Mouse (Mus musculus) embryonic facial prominence, embryonic 11.5 days (tissue): Measurements from ENCODE around the gene Exoc2. TPM values are rescaled to one million over a fixed set of nuclear protein-coding genes. Genes with fewer than 3 reads are reported as not detected.

ENCODE experiments used
- ATAC-seq: fragments of 200-750 bp; cut with Nextera tagmentation; replicated peaks from 2 replicates; pipeline ENCODE4 v1.8.0; 2017; ENCODE audit warnings: low read depth; ENCODE audit not compliant: insufficient number of reproducible peaks, low FRiP score, low TSS enrichment
- DNase-seq: peaks from one replicate; pipeline ENCODE4 v3.0.0-alpha.2; 2015; ENCODE audit warnings: low spot score
- H3K27ac ChIP-seq: fragments of 300-500 bp; sonication (generic); replicated peaks from 2 replicates; pipeline ENCODE4 v1.5.1; 2014; ENCODE audit warnings: mild to moderate bottlenecking, low read depth, low read length, control low read depth
- H3K27me3 ChIP-seq: fragments of 300-500 bp; sonication (generic); 2 replicates; pipeline ENCODE4 v1.6.1; 2014; ENCODE audit warnings: mild to moderate bottlenecking, low read length, moderate library complexity, mixed read lengths; ENCODE audit not compliant: control insufficient read depth, insufficient read depth
- H3K36me3 ChIP-seq: fragments of 300-500 bp; sonication (generic); replicated peaks from 2 replicates; pipeline ENCODE4 v1.6.1; 2014; ENCODE audit warnings: low read depth, mild to moderate bottlenecking, low read length, moderate library complexity, mixed read lengths; ENCODE audit not compliant: control insufficient read depth, insufficient read depth
- H3K4me1 ChIP-seq: fragments of 300-500 bp; sonication (generic); 2 replicates; pipeline ENCODE4 v1.6.1; 2014; ENCODE audit warnings: low read length, mixed read lengths; ENCODE audit not compliant: control insufficient read depth, insufficient read depth
- H3K4me2 ChIP-seq: fragments of 300-500 bp; sonication (generic); 2 replicates; pipeline ENCODE4 v1.6.1; 2014; ENCODE audit warnings: low read depth, mild to moderate bottlenecking, control low read depth, low read length, moderate library complexity
- H3K4me3 ChIP-seq: fragments of 300-500 bp; sonication (generic); 2 replicates; pipeline ENCODE4 v1.5.1; 2014; ENCODE audit warnings: low read depth, low read length, control low read depth
- H3K9ac ChIP-seq: fragments of 300-500 bp; sonication (generic); replicated peaks from 2 replicates; pipeline ENCODE4 v1.6.1; 2014; ENCODE audit warnings: mild to moderate bottlenecking, control low read depth, low read length
- H3K9me3 ChIP-seq: fragments of 300-500 bp; sonication (generic); replicated peaks from 2 replicates; pipeline ENCODE4 v1.6.1; 2016; ENCODE audit warnings: mild to moderate bottlenecking, low read length, inconsistent platforms, mixed read lengths; ENCODE audit not compliant: control insufficient read depth
- WGBS: fragments of 180-500 bp; shearing (Covaris S2); extraction: QIAGEN DNeasy Blood & Tissue Kit; methylation state at CpG from one replicate; pipeline ENCODE4 v1.1.7; 2014; 5-methylcytosine and 5-hydroxymethylcytosine counted together
- polyA plus RNA-seq: library from polyadenylated mRNA; unstranded; fragments of >200 nt; fragmentation: Nextera tagmentation; extraction: Ambion mirVana; gene quantifications from 2 replicates; pipeline ENCODE4 v1.2.1, GENCODE M21; 2014

Exoc2 gene
- polyA plus RNA-seq, 1 experiment from 2014 or later, result 43.8 TPM

DNA sequence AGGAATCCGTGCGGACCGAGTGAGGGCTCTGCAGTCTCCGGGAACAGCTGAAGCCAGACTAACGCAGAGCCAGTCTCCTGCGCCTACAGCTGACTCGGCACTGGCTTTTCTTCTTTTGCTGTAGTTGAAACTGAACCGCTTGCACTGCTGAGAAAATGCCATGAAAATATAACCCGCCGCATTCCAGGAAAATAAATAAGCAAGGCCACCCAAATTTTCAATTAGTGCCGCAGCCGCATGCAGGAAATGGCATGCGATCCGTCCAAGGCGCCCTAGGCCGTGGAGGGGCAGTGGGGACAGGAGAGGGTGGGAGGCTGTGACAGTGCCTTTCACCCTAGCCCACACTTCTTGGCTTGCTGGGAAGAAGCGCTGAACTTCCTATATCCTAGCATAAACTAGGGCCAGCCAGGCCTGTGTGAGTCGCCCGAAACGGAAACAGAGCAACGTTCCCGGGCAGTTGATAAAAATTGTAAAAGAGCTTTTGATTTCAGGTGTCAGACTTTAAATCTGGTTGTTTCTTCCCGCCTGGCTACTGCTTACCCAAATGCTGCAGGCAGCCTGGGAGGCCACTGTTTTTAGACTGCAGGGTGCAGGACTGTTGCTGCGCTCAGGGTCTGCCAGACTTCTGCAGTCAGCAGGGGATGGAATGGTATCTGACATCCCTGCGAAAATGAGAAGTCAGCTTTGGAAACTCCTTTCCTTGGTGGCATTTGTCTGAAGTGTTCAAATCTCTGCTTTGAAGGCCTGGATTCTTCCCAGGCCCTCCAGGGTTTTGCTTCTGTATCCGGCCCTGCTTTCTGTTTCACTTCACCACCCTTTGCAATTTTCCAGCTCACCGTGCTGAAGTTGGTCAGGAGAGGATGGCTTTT is 11.9 kb upstream of the Exoc2 start:
- Histone ChIP-seq H3K4me3 (peak overlapping the region; percentile 25), H3K4me1 (peaks cover 2% of the 10 kb centered on the region; the same call in 1 of the 2 replicates), H3K27ac (peak overlapping the region; percentile 56), H3K27me3 (no peaks in the 10 kb centered on the region), H3K9ac (peak overlapping the region; percentile 37), H3K9me3 (no peaks in the 10 kb centered on the region), H3K36me3 (no peaks in the 10 kb centered on the region), H3K4me2 (peak overlapping the region; percentile 45)
- ATAC-seq (no peak), DNase-seq (peak; percentile 64)
- 9% methylated on average over 27 of the region's 27 CpGs for WGBS

DNA sequence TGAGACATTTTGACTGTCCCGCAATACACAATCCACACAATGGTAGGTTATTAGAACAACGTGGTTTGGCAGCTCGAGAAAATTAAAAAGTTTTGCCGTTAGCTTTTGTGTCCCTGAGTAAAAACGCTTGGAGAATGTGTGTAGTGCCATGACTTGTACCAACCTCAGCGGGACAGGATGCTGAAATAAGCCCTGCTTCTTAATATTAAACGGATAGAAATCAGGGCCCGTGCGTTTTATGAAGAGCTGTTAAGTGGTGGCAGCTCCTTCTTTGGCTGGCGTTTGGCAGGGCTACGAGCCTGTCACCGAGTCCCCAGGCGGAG is 11.3 kb upstream of the Exoc2 start:
- DNase-seq (no peak), ATAC-seq (no peak)
- no peaks in the 10 kb centered on the region for H3K9me3 ChIP-seq
- H3K27ac ChIP-seq, result peak overlapping the region; percentile 56
- H3K27me3 ChIP-seq, result no peaks in the 10 kb centered on the region
- no peaks in the 10 kb centered on the region for H3K36me3 ChIP-seq
- peak overlapping the region; percentile 37 for H3K9ac ChIP-seq
- H3K4me2 ChIP-seq, result peak overlapping the region; percentile 45
- 16% methylated on average over 13 of the region's 13 CpGs for WGBS
- peak overlapping the region; percentile 25 for H3K4me3 ChIP-seq
- peaks cover 2% of the 10 kb centered on the region; the same call in 1 of the 2 replicates for H3K4me1 ChIP-seq

GRCm38 (mm10) chr13:30981666-30982065 is 7.8 kb upstream of the Exoc2 start:
- Histone ChIP-seq H3K36me3 (no peaks in the 10 kb centered on the region), H3K27me3 (no peaks in the 10 kb centered on the region), H3K27ac (no peak overlapping the region), H3K9me3 (no peaks in the 10 kb centered on the region), H3K4me1 (peaks cover 2% of the 10 kb centered on the region; the same call in 1 of the 2 replicates), H3K9ac (no peak overlapping the region), H3K4me2 (no peak overlapping the region), H3K4me3 (no peak overlapping the region)
- ATAC-seq (no peak), DNase-seq (no peak)
- WGBS, result 72% methylated on average over 1 of the region's 1 CpGs

- Histone ChIP-seq H3K4me1 (no peaks in the 10 kb centered on the region), H3K27me3 (no peaks in the 10 kb centered on the region), H3K9ac (no peak overlapping the region), H3K36me3 (no peaks in the 10 kb centered on the region), H3K4me2 (no peak overlapping the region), H3K27ac (no peak overlapping the region), H3K4me3 (no peak overlapping the region), H3K9me3 (no peaks in the 10 kb centered on the region)
- WGBS, result 71% methylated on average over 4 of the region's 4 CpGs
- DNase-seq (no peak), ATAC-seq (no peak)
Observed at GRCm38 (mm10) chr13:30978224-30978623, 4.3 kb upstream of the Exoc2 start.

- H3K4me1 ChIP-seq, result no peaks in the 10 kb centered on the region
- H3K27me3 ChIP-seq, result no peaks in the 10 kb centered on the region
- no peaks in the 10 kb centered on the region for H3K9me3 ChIP-seq
- 53% methylated on average over 8 of the region's 8 CpGs for whole genome bisulfite sequencing
- H3K9ac ChIP-seq, result no peak overlapping the region
- DNase-seq (no peak), ATAC-seq (no peak)
- H3K4me3 ChIP-seq, result no peak overlapping the region
- no peak overlapping the region for H3K27ac ChIP-seq
- no peak overlapping the region for H3K4me2 ChIP-seq
- H3K36me3 ChIP-seq, result no peaks in the 10 kb centered on the region
Observed at GRCm38 (mm10) chr13:30976536-30977084, 2.7 kb upstream of the Exoc2 start.

- no peaks in the 10 kb centered on the region for H3K36me3 ChIP-seq
- no peaks in the 10 kb centered on the region for H3K27me3 ChIP-seq
- no peaks in the 10 kb centered on the region for H3K9me3 ChIP-seq
- H3K27ac ChIP-seq, result peak overlapping the region; percentile 76; the same call in 1 of the 2 replicates
- H3K9ac ChIP-seq, result peak overlapping the region; percentile 87
- WGBS, result 23% methylated on average over 5 of the region's 5 CpGs
- H3K4me2 ChIP-seq, result peak overlapping the region; percentile 57
- peak overlapping the region; percentile 95 for H3K4me3 ChIP-seq
- no peaks in the 10 kb centered on the region for H3K4me1 ChIP-seq
- ATAC-seq (peak; percentile 68; the same call in 1 of the 2 replicates), DNase-seq (no peak)
Observed at GRCm38 (mm10) chr13:30974247-30974630, 346 bp upstream of the Exoc2 start.

DNA sequence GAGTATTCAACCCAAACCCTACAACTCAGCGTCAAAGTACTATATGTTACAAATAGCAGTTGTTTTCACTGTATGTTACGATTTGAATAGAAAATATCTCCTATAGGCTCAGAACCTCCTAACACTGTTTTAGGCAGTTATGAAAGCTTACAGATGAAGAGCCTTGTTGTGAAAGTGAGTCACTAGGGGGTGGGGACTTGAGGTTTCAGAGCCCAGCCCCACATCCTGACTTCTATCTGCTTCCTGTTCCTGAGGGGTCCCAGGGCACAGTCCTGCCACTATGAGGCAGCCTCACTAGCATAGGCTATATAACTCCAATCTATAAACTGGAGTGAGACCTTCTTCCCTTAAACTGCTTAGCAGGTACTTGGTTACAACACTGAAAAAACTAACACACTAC is 1.8 kb downstream of the Exoc2 start:
- H3K4me1 ChIP-seq, result peaks cover 2% of the 10 kb centered on the region; the same call in 1 of the 2 replicates
- DNase-seq (no peak), ATAC-seq (no peak)
- no peak overlapping the region for H3K27ac ChIP-seq
- 92% methylated on average over 2 of the region's 2 CpGs for WGBS
- H3K9ac ChIP-seq, result no peak overlapping the region
- no peaks in the 10 kb centered on the region for H3K36me3 ChIP-seq
- H3K9me3 ChIP-seq, result no peaks in the 10 kb centered on the region
- no peak overlapping the region for H3K4me3 ChIP-seq
- no peaks in the 10 kb centered on the region for H3K27me3 ChIP-seq
- H3K4me2 ChIP-seq, result no peak overlapping the region

- no peak overlapping the region for H3K27ac ChIP-seq
- peaks cover 3% of the 10 kb centered on the region; the same call in 1 of the 2 replicates for H3K4me1 ChIP-seq
- no peak overlapping the region for H3K9ac ChIP-seq
- no peaks in the 10 kb centered on the region for H3K9me3 ChIP-seq
- DNase-seq (no peak), ATAC-seq (no peak)
- no peak overlapping the region for H3K4me2 ChIP-seq
- no peaks in the 10 kb centered on the region for H3K36me3 ChIP-seq
- no peak overlapping the region for H3K4me3 ChIP-seq
- 89% methylated on average over 3 of the region's 3 CpGs for WGBS
- H3K27me3 ChIP-seq, result no peaks in the 10 kb centered on the region
Observed at GRCm38 (mm10) chr13:30971047-30971446, 2.8 kb downstream of the Exoc2 start.
